Mouse (Mus musculus): Measurements from ENCODE around the gene Mesp2.
"Not testable (repeated sequence)": the region's sequence is repeated elsewhere in the genome, so short reads cannot be mapped to it uniquely, and the experiment has no call there.

Mesp2 gene

DNA sequence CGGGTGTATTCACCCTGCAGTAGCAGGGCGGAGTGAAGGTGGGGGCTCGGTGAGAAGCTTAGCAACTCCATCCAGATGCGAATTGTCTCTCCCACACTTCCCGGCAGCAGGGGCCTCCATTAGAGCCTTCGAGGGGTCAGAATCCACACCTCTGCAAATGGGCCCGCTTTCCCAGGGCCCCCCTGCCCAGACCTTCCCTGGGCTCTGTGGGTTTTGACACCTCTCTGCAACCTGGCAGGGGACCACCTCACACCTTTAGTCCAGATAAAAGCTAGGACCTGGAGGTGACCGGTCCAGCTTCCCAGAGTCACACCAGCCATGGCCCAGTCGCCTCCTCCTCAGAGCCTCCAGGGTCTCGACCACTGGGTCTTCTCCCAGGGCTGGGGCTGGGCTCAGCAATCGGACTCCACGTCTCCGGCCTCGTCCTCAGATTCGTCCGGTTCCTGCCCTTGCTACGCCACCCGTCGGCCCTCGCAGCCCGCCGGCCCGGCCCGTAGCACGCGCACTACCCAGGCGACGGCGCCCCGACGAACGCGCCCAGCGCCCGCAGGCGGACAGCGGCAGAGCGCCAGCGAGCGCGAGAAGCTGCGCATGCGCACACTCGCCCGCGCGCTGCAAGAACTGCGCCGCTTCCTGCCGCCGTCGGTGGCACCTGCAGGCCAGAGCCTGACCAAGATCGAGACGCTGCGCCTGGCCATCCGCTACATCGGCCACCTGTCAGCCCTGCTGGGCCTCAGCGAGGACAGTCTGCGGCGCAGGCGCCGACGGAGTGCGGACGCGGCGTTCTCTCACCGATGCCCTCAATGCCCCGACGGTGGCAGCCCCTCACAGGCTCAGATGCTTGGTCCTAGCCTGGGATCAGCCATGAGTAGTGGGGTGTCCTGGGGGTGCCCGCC lies at the start of gene Mesp2:
Mesp2 (plus strand) TSS at position 117 of the 896 bp plus-strand sequence.
- DNase-seq (ENCODE audit: low read depth, low spot score), result peak; percentile 59

DNA sequence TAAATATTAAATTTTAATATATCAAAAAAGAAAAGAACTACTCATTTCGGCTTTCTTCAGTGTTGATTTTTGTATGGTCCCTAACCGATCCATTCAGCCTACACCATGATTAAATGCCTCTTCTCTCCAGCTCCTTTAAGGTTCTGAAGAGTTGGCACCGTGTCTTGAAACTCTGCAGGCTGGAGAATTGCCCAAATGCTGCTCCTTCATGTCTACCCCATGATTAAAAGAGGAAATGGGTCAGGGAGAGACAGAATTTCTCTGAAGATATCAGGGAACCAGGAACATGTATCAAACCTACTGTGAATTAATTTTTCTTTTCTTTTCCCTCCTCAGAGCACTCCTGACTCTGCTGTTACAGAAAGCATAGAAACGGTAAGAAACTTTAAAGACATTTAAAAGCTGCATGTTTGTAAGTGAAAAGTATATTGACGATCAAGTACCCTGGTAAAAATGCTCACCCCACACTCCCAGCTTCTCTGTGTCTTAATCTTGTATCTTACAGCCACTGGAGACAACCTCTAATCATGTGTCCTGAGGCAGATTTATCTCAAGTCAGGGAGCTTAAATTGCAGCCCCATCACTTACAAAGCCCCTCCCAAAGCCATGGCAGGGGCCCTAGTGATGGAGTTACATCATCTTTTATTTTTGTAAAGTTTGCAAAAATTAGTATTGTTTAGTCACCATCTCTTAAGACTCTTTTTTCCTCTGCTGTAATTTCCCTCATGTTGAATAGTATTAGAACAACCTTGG lies 49.2 kb upstream of the Mesp2 start:
- DNase-seq (ENCODE audit: low read depth, low spot score), result no peak

GRCm38 (mm10) chr7:79762106-79762505 lies 48.4 kb upstream of the Mesp2 start:
- DNase-seq (ENCODE audit: low read depth, low spot score), result no peak

DNA sequence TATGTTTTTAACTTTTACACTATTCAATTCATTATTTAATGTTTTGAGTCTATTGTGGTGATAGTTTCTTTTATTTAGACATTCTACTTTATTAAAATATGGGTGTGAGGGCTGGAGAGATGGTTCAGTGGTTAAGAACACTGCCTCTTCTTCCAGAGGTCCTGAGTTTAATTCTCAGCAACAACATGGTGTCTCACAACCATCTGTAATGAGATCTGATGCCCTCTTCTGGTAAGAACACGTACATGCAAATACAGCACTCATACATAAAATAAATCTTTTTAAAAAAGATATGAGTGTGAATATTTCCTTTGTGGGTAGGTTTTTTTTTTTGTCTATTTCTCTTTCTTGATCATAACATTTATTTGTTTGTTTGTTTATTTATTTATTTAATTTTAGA lies 44.5 kb upstream of the Mesp2 start:
- peak; percentile 16 for DNase-seq (ENCODE audit: low read depth, low spot score)

DNA sequence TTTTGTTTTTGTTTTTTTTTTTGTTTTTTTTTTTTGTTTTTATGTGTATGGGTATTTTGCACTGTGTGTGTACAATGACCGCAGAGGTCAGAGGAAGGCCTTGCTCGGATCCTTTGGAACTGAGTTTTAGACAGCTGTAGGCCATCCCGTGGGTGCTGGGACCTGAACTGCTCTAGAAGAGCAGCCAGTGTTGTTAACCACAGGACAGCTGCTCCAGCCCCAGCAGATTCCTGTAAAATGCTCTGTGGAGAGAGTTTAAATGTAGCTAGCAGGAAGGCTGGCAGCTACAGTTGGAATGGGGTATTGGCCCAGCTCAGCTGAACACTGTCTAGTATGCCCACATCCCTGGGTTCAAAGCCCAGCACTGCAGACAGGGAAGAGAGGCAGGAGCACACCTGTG lies 40.9 kb upstream of the Mesp2 start:
- DNase-seq (ENCODE audit: low read depth, low spot score), result no peak

DNA sequence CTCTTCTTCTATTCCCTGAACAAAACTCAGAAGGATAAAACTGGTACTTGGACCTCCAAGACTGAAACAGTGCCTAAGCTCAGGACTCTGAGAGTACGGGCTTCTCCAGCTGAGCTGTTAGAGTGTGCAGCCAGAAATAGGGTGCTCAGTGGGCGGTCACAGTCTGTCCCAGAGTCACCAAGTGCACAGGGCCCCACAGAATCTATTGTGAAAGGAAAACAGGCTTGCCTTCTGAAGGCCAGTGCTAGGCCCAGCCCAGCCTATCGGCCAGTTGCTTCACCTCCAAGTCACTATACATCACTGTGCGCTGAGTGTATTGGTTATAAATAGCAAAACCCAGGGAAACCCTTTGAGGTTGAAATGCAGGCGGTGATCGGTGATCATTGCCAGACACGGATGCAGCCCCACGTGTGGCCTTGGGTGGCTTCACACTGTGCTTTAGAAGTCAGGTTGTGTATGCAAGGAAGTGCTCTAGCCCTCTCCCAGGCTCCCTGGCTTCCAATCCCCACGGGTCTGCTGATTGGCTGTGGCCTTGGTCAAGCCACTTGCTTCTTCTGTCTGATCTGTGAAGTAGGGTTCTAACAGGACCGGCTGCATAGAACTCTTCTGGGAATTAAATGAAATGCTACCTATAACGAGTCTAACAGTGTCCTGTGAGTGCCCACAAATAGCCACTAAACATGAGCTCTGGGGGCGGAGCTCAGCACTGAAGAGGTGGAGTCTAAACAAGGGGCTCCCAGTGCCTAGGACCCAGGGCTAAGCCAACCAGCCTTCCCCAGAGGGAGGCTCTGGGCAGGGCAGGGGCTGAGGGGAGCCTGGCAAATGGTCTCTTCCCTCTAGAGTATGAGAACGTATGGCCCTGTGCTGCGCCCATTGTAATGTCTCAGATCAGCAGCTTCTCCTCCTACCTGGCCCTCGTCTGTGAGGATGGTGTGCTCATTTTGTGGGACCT lies 38.7 kb upstream of the Mesp2 start:
- DNase-seq (ENCODE audit: low read depth, low spot score), result no peak

DNA sequence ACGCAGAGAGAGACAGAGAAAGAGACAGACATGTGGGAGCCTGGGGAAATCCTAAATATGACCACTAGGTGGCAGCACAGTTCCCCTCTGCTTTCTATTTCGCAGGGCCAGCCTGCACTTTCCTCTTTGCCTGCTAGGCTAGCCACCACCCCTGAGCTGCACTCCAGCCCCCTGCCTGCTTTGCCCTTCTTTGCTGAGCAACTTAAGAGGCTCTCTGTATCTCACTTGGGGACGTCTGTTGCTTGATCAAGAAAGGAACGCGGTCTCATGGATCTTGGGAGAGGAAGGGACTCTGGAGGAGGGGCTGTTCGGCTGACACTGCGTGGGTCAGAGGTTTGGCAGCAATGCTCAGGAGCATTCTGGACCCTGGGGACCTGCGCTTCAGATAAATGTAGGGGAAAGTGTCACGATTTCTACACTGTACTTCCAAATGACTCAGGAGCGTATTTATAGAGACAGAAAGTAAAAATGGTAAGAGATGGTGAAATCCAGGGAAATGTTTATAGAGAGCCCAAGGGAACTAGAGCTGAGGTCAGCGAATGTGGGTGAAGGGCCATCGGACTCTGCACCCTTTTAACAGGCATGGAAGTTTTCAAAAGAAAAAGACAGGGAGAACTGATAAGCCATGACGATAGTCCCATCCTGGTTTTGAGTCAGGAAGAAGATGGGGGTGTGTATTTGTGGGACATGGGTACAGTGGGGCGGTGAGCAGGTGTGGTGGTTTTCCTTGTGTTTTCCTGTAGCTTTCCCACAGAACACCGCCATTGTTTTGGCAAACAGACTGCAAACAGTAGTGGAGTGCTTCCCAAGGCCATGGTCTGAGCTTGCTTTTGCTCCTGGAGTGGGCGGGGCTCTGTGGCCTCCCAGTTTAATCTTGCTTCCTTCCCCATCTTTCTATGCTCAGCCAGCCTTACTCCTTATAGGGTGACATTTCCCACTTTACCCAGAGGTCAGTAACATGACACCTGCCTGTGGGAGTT lies 29.6 kb upstream of the Mesp2 start:
- peak; percentile 68 for DNase-seq (ENCODE audit: low read depth, low spot score)

GRCm38 (mm10) chr7:79781826-79782515 lies 28.6 kb upstream of the Mesp2 start:
- DNase-seq (ENCODE audit: low read depth, low spot score), result no peak

- DNase-seq (ENCODE audit: low read depth, low spot score), result no peak
Measured at GRCm38 (mm10) chr7:79782516-79782855, 28.0 kb upstream of the Mesp2 start.

DNA sequence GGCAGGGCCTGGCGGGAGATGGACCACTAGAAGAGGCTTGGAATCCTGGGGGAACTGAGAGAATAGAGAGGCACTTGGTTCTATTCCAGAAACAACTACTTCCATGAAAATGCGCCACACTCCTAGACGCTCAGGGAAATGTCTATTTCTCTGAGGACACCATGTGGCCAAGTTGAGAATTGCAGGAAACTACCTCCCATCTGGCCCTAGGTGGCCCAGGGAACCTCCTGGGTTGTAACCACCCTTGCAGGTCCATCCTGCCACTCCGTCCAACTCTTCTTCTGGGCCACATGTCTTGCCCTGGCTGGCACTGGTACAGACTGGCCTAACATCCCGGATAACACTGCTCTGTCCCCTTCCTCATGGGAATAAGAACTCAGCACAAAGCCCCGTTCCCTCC lies 24.2 kb upstream of the Mesp2 start:
- DNase-seq (ENCODE audit: low read depth, low spot score), result peak; percentile 47

GRCm38 (mm10) chr7:79789812-79790211 lies 20.7 kb upstream of the Mesp2 start:
- DNase-seq (ENCODE audit: low read depth, low spot score), result not testable (repeated sequence)

GRCm38 (mm10) chr7:79792635-79793421 lies 17.7 kb upstream of the Mesp2 start:
- DNase-seq (ENCODE audit: low read depth, low spot score), result no peak

GRCm38 (mm10) chr7:79793688-79794087 lies 16.8 kb upstream of the Mesp2 start, which contains the start of gene Mesp1:
TSS of gene Mesp1 (minus strand) at chr7:79793788.
- DNase-seq (ENCODE audit: low read depth, low spot score), result no peak

GRCm38 (mm10) chr7:79798606-79799005 lies 11.9 kb upstream of the Mesp2 start:
- no peak for DNase-seq (ENCODE audit: low read depth, low spot score)

DNA sequence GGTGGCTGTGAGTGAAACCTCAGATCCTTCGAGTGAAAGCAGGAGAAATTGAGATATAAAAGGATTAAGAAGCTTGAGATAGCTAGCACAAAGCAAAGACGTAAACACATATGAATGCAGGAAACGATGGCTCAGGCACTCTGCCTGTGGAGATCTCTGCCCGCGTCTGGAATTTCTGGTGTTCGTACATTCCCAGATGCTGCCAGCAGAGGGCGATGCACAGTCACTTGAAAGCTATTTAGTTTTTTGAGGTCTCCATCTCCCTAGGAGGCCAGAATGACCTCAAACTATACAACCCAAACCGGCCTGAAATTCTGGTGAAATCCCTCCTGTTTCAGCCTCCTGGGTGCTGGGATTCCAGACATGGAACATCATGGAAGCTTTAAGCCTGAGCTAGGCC lies 11.5 kb upstream of the Mesp2 start:
- peak; percentile 64 for DNase-seq (ENCODE audit: low read depth, low spot score)

DNA sequence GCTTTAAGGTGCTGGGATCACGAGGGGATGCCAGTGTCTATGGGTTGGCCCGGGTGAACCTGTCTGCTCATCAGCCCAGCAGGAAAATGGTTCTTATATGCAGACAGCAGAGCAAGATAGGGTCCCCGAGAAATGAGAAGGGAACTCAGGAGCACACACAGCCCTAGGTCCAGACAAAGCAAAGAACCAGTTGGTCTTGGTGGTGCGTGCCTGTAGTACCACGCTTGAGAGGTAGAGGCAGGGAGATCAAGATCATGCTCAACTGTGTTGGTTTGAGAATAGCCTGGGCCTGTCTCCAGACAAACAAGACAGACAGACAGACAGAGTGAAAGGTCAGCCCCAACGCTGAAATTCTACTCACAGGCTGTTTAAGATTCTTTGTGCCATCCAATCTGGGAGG lies 11.0 kb upstream of the Mesp2 start:
- no peak for DNase-seq (ENCODE audit: low read depth, low spot score)

- no peak for DNase-seq (ENCODE audit: low read depth, low spot score)
Measured at GRCm38 (mm10) chr7:79800336-79800735, 10.2 kb upstream of the Mesp2 start.

DNA sequence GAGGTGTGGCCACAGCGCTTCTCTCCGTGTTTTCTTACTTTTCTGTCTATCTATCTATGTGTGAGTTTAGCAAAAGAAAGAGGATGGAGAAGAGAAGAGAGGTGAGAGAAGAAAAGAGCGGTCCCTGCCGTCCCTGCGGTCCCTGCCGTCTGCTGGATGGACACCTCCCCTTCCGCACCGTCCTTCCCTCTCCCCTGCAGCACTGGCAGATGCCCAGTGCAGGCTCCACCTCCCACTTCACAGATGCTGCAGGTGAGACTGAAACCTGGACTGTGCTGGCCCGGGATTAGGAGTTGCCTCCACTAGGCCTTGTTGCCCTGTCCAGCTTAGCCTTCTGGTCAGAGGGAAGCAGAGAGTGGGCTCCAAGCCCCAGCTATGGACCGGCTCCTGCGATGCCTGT lies 9.1 kb upstream of the Mesp2 start:
- no peak for DNase-seq (ENCODE audit: low read depth, low spot score)

DNA sequence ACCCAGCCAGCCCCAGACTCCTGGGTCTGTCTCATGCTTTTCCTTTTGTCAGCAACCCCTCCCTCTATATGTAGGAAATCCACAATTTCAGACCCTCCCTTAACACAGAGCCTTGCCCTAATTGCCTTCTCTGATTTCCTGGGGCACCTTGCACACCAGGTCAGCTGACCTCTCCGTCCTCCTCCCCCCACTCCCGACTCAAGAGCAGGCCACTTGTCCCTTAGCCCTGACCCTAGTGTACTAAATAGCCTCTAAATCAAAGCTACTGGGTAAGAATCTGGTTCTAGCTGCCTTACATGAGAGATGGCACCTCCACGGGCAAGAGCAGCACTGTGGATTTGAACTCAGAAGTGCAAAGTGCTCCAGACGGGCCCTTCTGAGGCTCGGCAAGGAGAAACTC lies 8.5 kb upstream of the Mesp2 start:
- no peak for DNase-seq (ENCODE audit: low read depth, low spot score)

Data from A20 (cell line).